Mouse (Mus musculus): Measurements from ENCODE around the gene Prkce.

Prkce gene

DNA sequence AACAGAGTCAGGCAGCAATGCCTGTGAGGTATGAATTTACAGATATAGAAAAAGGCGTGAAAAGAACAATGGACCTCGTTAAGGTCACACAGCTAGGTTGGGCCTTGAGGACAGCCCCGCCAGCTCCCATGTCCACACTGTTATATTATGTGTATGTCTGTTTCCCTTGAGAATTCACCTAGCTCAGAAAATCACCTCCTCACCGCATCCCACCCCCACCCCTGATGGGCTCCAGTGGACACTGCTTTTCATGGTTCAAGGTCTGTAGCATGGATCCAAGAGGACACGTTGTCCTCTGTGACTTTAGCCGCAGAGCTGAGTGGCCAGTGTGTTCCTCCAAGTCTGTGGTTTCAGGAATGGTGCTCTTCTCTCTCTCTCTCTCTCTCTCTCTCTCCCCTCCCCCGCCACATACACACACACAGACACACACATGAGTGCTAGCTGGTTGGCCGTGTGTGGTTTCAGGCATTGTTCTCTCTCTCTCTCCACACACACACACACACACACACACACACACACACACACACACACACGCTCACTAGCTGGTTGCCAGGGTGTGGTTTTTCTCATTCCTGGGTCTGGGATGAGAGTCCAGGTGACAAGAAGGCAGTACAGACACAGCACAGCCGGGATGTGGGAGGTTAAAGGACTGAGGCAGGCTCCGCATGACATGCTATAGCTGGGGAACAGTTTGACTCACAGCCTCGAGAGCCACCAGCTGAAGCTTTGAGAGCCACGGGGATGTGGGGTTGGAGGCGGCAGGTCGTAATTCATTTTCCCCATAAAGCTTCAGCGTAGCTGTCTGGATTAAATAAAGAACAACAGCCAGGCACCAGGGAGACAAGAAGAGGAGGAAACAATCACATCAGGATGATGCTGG, 162.7 kb downstream of the Prkce start:
- no peak for DNase-seq (ENCODE audit: low read depth in 2 of 2, low spot score in 2 of 2)

- DNase-seq (ENCODE audit: low read depth in 2 of 2, low spot score in 2 of 2), result no peak
Measured at GRCm38 (mm10) chr17:86331835-86332234, 164.2 kb downstream of the Prkce start.

DNA sequence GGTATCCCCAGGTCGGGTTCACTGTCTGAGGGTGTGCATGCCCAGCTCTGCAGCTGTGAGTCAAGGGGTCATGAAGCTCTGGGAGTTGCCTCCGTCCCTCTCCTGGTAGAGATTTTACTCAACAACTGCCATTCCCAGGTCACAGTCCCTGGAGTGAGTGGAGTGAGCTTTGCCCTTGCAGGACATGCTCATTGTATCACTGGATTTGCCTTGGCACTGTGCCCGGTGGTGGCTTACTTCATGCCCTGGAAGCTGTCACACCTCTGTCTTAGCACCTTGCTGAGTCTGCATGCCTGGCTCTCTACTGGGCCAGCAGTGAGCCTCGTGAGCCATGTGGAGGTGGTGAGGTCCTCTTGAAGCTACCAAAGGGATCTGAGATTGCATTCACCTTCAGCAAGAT, 167.4 kb downstream of the Prkce start:
- DNase-seq (ENCODE audit: low read depth in 2 of 2, low spot score in 2 of 2), result no peak

- peak; percentile 15 to 18 for DNase-seq (ENCODE audit: low read depth in 2 of 2, low spot score in 2 of 2)
Measured at GRCm38 (mm10) chr17:86336652-86337073, 169.1 kb downstream of the Prkce start.

DNA sequence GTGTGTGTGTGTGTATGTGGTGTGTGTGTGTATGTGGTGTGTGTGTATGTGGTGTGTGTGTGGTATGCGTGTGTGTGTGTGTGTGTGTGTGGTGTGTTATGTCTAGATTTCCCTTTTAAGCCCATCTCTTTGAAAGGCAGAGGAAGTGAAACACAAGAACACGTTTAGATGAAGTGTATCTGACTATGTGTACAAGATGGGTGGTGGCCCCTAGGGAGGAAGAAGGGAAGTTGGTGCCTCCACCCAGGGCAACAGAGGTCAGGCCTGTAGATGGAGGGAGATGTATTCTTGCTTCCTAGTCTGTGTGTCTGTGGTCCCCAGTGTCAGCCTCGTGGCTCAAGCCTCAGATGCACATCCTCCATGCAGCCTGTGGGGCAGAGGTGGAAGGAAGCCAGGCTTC, 169.5 kb downstream of the Prkce start:
- DNase-seq (ENCODE audit: low read depth in 2 of 2, low spot score in 2 of 2), result peak; percentile 37 to 41

GRCm38 (mm10) chr17:86338328-86338727, 170.7 kb downstream of the Prkce start:
- DNase-seq (ENCODE audit: low read depth in 2 of 2, low spot score in 2 of 2), result no peak

GRCm38 (mm10) chr17:86344032-86344431, 176.4 kb downstream of the Prkce start:
- DNase-seq (ENCODE audit: low read depth in 2 of 2, low spot score in 2 of 2), result no peak

DNA sequence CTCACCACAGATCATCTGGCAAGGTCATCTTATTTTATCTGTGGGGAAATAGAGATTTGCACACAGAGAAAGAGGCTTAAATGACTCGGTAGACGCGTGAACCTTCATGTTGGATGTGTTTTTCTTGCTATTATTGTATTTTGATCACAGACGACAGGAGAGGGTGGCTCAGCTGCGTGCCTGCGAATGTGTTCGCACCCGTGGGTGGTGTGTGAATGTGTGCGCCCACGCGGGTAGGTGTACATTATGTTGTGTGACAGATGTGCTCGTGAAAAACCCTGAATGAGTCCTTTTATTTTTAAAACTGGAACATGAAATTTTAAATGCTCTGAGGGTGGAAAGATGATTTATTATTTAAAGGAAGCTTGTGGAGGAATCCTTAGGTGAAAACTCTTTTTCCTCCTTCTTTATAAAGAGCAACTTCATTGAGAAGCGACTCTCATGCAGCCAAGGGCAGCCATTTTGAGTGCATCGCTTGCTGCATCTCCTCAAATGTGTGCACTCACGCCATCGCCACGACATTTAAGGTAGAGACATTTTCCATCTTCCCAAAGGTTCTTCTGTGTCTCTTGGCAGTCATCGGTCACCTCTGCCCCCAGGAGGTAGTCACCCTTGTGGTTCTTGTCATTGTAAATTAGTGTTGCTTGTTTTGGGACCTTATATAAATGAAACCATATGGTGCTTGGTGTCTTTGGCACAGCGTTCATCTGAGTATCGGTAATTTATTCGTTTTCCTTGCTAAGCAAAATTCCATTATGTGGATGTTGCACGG, 177.8 kb downstream of the Prkce start:
- DNase-seq (ENCODE audit: low read depth in 2 of 2, low spot score in 2 of 2), result no peak

DNA sequence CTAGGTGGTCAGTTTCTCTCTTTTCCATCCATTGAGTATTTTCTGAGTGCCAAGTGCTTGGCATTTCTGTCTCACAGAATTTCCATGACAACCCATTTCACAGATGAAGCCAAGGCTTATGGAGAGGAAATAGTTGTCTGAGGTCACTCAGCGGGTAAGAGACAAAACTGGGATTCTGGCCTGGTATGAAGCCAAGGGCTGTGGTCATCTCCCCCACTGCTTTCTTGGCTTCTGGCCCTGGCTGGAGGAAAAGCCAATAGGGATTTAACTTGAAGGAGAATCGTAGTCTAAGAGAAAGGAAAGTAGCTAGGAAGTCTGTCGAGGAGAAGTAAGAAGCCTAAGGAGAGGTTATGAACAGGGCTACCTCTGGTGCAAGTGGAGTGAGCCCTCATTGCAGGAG, 182.7 kb downstream of the Prkce start:
- no peak for DNase-seq (ENCODE audit: low read depth in 2 of 2, low spot score in 2 of 2)

GRCm38 (mm10) chr17:86350791-86351261, 183.2 kb downstream of the Prkce start:
- no peak for DNase-seq (ENCODE audit: low read depth in 2 of 2, low spot score in 2 of 2)

DNA sequence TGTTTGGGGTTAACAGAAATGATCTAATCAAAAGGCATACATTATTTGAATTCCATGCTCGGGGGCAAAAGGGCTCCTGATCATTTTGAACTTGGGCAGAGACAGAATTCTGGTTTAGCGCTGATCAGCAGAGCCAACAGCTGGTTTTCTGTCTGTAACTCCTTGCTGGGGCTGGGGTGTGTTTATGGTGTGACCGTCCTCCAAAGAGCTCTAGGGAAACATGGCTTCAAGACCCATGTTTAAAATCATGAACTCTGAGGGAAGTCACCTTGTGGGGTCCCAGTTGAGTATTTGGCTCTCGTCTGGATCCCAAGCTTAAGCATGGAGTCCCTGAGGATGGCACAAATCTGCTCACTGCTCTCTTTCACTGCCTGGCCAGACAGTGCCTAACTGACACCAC, 183.7 kb downstream of the Prkce start:
- DNase-seq (ENCODE audit: low read depth in 2 of 2, low spot score in 2 of 2), result no peak

DNA sequence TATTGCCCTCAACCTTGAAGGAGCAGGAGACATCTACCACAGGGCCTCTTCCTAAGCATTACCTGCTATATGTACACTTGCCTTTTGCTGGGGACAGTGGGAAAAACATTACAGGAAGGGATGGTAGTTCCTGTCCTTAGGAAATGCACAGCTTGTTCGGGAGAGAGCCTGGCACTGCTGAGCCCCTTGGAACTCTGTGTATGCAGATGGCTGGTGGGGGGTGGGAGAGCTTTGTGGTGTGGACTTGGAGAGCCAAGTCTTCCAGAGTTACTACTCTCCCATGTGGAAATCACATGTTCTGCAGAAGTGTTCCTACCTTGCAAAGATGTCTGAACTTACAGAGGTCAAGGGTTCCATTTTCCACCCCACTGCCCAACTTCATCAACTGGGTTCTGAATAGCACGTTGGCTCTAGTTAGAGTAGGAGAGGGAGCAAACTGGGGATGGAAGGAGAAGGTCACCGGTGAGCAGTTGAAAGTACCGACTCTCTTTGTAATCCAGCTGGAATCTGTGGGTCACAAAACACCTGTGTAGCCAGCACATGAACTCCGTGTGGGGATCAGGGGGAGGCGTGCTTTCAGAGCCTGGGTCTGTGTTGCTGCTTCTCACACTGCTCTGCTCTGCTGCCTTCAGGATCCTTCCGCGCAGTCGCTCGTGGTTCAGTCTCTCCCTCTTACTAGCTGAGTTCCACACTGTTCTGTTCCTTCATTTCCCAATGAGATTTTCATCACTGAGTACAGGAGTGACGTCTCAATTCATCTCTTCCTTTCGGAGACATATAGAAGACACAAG, 184.9 kb downstream of the Prkce start:
- DNase-seq (ENCODE audit: low read depth in 2 of 2, low spot score in 2 of 2), result no peak

GRCm38 (mm10) chr17:86353679-86354078, 186.1 kb downstream of the Prkce start:
- peak in 1 of 2 experiments; percentile 28 for DNase-seq (ENCODE audit: low read depth in 2 of 2, low spot score in 2 of 2)

- no peak for DNase-seq (ENCODE audit: low read depth in 2 of 2, low spot score in 2 of 2)
Measured at GRCm38 (mm10) chr17:86354101-86354500, 186.5 kb downstream of the Prkce start.

- DNase-seq (ENCODE audit: low read depth in 2 of 2, low spot score in 2 of 2), result no peak
Measured at GRCm38 (mm10) chr17:86354896-86355295, 187.3 kb downstream of the Prkce start.

DNA sequence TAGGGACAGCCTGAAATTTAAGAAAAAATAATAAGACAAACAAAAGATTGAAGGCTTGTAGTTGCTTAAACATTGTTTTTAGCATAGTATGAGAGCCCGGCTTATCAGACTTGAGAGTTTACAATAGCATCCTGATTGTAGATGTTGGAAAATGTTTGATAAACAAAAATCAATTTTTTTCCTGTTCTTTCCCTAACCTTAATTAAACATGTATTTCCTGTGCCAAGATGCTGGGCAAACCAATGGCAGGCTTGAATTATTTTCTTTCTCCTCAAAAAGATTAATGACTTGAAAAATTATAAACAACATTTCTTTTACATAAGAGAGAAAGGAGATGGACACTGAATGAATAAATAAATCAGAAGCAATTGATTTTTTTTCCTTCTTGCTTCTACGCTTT, 187.7 kb downstream of the Prkce start:
- DNase-seq (ENCODE audit: low read depth in 2 of 2, low spot score in 2 of 2), result no peak

DNA sequence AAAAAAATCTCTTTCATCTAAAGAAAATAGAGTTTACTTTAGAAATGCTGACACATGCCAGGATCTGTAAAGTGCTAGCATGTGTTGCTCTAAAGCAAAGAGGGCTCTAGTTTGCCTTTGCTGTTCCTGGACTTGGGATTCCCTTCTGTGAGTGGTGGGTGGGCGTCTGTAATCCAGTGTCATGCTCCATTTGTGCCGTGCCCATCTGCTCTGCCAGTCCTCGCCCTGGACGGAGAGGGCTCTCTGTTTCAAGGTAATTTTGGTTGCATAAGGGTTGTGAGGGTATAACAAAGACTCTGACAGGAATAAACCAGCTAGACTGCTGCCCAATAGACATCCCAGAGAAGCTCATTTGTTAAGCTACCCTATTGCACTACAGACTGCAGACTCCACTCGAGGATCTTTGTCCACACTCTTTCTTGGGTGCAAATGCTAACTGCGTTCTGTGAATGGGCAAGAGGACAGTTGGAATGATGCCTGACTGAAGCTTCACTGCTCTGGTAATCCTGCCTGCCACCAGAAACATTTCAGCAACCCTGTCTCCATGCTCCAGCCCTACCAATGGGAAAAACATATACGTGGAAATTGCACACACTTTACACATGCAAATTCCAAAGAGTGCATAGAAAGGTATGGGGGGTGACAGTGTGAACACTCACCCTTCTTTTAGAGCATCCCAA, 188.3 kb downstream of the Prkce start:
- no peak for DNase-seq (ENCODE audit: low read depth in 2 of 2, low spot score in 2 of 2)

DNA sequence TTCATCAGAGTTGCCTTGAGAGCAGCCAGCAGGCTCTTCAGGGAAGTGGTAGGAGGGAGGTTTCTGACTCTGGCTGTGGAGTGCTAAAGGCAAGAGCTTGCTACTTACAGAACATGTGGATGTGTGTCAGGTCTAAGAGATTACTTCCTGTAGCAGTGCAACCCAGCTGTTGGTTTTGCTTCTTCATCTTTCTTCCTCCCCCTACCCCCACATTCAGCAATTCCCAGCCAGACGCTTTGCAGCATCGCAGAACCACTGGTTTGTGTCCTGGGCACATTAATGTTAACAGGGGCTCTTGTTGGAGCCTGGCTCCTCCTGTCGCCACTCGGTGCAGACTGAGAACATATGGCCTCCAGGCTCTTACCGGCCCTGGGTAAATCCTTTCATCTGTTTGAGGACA, 190.8 kb downstream of the Prkce start:
- no peak for DNase-seq (ENCODE audit: low read depth in 2 of 2, low spot score in 2 of 2)

DNA sequence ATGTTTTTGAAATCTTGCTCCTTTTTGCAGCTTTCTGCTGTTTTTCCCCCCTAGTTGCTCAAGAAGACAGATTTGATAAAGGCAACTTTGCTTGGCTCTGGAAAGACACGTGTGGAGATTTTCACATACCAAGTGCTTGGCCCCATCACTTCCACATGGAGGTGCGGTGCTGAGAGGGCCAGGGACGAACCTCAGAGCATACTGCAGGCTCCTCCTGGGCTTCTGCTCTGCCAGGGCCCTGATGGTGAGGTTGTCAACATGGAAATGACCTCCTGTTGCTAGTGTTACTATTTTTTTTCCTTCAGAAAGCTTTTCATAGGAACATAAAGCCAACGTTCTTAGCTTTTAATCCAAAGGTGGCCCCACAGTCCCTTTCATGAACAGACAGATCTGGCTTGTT, 191.3 kb downstream of the Prkce start:
- DNase-seq (ENCODE audit: low read depth in 2 of 2, low spot score in 2 of 2), result no peak

GRCm38 (mm10) chr17:86360849-86361248, 193.3 kb downstream of the Prkce start:
- DNase-seq (ENCODE audit: low read depth in 2 of 2, low spot score in 2 of 2), result no peak

DNA sequence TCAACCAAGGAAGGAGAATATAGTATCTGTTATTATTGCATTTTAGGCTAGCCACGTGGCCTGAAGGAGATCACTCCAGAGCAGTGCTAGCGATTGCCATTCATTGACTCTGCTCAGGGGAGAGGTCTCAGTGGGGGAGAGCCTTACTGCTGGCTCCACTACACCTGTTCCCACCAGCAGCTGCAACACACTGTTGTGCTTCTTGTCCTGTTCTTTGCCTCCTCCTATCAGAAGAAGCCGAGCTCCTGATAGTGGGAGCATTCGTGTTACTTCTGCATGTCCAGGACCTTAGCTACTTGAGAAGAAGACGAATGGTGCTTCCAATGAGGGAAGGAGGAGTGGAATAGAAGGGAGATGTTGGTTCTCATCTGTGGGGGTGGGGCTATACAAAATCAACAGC, 195.8 kb downstream of the Prkce start:
- no peak for DNase-seq (ENCODE audit: low read depth in 2 of 2, low spot score in 2 of 2)
